Mouse (Mus musculus) regulatory T cell (primary cell): ENCODE measurements around the gene Fstl3.

Experiments used
- in situ Hi-C: fragments of 300-600 bp; cut with MboI, MseI; formaldehyde crosslinking; loops from one replicate; pipeline ENCODE4 v1.15.1; 2025; ENCODE audit warnings: high pct_unique_total_duplicates

Fstl3 gene

GRCm38 (mm10) chr10:79762875-79763274 is 14.2 kb upstream of the Fstl3 start:
- in situ Hi-C loops, result no loop called here

DNA sequence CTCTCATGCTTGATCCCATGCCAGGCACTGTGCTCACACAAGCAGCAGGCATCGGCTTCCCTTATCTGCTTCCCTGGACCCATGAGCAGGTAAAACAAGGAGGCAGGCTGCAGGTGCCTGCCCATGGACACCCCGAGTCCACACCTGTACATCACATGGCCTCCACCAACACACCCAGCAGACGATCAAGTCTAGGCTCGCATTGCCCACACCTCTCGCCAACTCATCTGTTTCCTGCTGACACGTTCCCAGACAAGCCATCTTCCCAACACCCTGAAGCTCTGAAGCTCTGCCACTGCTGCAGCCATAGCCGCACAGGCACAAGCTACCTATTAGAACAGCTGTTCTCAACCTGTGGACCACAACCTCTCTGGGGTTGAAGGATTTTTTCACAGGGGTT is 12.8 kb upstream of the Fstl3 start:
- in situ Hi-C loops, result no loop called here

DNA sequence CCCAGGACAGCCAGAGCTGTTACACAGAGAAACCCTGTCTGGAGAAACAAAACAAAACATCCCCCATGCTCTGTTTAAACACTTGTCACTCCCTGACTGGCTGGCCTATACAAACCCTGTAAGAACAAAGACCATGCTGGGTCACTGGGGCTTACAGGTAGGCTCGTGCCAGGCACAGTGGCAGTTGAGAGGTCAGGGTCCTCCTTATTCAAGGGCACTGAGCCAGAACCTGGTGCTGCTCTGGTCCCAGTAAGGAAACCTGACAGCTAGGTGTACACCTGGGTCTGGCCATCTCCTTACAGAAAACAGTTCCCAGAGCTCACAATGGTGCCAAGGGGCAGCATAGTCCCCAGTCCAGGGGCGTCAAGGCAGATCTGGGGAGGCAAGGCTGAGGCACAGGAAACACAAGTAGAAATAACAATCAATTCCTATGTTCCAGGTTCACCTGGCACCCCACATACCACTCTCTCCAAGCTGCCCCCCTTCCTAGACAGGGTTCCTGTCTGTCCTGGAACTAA is 11.8 kb upstream of the Fstl3 start:
- in situ Hi-C loops, result no loop called here

DNA sequence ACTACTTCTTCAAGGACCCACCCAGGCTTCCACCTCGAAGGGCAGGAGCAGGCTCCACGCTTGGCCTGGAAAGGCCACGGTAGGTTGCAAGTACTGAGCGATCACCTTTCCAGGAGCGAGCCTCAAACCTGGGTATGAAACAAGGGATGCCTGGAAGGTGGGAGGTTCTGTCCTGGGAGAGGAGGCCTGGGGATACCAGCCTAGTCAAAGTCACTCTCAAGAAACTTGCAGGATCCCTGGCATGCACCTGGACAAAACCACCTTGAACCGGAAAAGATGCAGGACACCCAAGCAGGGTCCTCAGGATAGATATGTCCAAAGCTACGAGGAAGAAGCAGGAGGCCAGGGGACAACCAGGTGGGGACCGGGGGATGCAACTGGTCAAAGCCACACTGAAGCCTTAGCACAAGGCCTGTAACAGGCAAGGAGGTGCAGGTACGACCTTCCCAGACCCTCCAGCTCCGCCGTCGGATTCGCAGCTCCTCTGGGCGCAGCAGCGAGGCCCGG is 11.0 kb upstream of the Fstl3 start:
- in situ Hi-C loops, result no loop called here

DNA sequence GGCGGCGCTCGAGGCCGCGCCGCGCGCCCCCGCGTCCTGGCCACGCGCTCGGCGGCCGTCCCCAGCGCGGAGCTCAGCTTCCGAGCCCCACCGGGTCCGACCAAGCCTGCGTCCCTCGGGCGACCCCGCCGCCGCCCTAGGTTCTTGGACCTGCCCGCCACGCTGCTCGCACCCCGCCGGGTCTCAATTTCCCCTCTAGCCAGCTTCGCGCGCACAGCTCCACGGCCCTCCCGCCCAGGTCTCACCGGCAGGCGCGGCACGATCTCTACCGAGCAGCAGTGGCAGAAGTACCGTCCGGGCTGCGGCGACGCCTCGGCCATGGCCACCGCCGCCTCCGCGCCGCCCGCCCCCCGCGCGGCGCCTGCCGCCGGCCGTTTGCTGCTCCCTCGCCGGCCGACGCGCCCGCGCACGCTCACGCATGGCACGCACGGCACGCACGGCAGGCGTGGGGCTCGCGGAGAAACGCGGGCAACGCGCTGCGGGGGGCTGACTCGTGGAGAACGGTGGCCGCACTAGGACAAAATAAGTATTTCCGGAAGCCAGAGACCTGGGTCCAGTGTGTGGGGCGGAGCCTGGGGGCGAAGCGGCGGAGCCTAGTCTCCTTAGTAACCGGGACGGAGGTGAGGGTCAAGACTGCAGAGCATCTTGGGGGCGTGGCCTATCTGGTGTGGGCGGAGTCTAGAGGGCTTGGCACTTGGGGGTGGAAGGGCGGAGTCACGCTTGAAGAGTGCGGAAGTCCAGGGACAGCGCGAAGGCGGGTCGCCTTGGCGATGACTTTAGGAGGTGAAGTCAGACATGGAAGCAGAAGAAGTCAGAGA is 10.4 kb upstream of the Fstl3 start, which contains the start of gene Rnf126:
Gene Rnf126 (minus strand): TSS at position 445 of the 818 bp plus-strand sequence.
- in situ Hi-C loops, result no loop called here

DNA sequence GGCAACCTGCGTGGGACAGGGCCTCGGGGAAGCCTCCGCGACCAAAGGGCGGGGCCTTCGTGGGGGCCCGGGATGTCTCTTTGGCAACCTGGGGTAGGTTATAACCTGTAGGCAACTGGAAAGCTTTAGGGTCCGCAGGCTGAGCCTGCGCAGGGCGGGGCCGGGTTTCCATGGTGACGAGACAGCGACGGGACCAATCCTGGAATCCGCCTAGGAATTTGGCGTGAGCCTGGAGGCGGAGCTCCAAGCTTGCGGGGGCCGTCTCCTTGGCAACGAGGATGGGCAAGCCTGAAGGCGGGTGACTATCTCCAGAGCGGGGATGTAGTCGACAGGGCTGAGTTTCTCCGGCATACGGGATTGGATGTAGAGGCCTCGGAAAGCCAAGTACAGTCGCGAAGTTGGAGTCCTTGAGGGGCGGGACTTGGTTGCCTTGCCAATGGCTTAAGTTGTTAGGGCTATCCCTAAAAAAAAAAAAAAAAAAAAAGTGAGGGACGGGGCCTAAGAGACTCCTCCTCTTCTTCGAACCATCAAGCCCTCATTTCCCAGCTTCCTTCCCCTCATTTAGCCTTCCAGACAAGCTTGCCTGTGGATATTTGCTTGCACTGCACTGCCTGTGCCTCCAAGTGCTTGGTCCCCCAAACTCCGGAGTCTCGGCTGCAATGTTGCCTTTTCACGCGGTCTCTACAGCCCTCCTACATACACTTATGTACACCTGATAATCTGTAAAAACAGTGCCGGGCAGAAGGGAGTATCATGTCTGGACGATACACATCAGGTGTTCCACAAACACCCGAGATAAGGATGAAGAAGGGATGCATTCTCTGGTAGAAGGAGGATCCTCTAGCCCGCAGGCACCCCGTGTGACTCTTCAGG is 9.5 kb upstream of the Fstl3 start:
- in situ Hi-C loops, result no loop called here

DNA sequence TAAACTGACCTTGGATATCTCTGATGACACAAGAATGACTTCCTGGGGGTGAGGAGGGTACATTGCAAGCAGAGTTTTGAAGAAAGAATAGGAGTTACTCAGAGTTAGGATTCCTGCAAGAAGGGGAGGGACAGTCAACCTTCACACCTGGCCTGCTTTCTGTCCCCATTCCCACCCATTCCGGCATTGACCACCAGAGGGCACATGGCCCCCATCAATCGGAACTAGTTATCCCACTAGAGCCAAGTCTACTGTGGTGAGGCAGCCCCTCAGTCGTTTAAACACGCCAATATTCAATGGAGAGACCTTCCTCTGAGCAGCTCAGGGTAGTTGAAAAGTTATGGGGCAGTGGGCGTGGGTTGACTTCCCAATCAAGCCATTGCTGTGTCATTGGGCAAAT is 8.7 kb upstream of the Fstl3 start:
- in situ Hi-C loops, result no loop called here

DNA sequence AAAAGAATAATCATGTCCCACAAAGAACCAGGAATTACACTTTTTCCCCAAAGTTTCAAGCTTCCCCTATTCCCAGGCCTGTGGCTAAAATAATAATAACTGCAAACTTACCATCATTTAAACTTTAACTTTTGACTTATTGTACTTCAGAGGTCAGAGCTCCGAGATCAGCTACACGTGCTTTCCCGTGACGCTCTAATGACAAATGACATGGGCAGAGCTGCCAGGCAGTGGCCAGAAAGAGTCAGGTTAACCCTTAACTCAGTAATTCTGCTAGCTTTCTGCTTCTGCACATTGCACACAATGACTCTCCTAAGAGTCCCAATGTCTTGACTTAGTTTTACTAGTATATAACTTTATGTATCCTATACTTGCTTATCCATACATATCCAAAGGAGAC is 7.7 kb upstream of the Fstl3 start:
- in situ Hi-C loops, result no loop called here

DNA sequence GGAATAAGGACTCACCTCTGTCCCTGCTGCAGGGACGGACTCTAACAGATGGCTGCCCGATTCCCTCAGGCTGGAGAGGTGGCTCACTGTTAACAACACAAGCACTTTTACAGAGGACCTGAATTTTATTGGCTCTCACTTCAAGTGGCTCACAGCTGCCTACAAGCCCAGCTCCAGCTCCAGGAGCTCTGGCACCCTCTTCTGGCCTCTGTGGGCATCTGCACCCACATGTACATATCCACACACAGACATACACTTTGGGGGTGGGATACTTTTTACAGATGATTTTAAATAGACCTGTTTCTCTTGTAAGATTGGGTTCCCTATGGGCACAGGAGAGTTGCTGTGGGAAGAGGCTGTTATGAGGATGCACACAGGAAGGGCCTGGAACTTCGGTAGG is 4.8 kb upstream of the Fstl3 start:
- in situ Hi-C loops, result no loop called here

DNA sequence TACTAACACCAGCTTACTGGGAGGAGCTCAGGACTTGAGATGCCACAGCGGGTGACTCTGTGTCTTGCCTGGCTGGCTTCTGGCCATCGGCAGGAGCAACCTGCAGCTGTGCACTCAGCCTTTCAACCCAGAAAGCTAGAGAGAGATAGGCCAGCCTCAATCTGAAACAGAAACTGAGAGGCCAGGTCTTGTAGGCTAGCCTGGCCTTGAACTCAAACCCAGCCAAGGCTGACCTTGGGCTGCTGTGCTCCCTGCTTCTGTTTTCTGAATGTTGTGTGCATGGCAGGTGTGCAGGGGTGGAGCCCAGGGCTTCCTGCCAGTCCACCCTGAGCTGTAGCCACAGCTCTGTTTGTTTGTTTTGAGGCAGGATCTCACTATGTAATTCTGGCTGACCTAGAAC is 3.9 kb upstream of the Fstl3 start:
- in situ Hi-C loops, result no loop called here

- in situ Hi-C loops, result no loop called here
Measured at GRCm38 (mm10) chr10:79774486-79775279, 2.4 kb upstream of the Fstl3 start.

GRCm38 (mm10) chr10:79778006-79778405 is 934 bp downstream of the Fstl3 start:
- in situ Hi-C loops, result no loop called here

- in situ Hi-C loops, result no loop called here
Measured at GRCm38 (mm10) chr10:79779193-79779592, 2.1 kb downstream of the Fstl3 start.

- in situ Hi-C loops, result loop anchor here (5.0 kb wide), 1 partner anchor 88 kb away; no protein-coding TSS in a partner anchor
Measured at GRCm38 (mm10) chr10:79779784-79780663, 3.0 kb downstream of the Fstl3 start.

DNA sequence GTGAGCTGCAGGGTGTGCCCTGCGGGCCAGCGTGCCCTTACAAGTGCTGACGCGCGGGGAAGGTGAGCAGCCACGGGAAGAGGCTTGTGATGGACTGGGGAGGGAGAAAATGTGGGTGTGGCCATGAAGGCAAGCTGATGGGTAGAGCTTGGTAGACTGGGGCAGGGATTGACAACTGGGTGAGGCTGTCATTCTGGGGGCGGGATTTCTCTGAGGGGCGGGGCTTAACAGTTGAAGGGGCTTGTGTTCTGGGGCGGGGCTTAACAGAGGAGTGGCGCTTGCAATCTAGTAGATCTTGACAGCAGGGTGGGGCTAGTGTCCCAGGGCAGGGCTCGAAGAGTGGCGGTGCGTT is 3.6 kb downstream of the Fstl3 start:
- in situ Hi-C loops, result loop anchor here (5.0 kb wide), 1 partner anchor 88 kb away; no protein-coding TSS in a partner anchor

- in situ Hi-C loops, result loop anchor here (5.0 kb wide), 1 partner anchor 89 kb away; no protein-coding TSS in a partner anchor
Measured at GRCm38 (mm10) chr10:79781139-79781538, 4.1 kb downstream of the Fstl3 start.

GRCm38 (mm10) chr10:79781956-79782355 is 4.9 kb downstream of the Fstl3 start:
- in situ Hi-C loops, result loop anchor here (5.0 kb wide), 1 partner anchor 90 kb away; no protein-coding TSS in a partner anchor

DNA sequence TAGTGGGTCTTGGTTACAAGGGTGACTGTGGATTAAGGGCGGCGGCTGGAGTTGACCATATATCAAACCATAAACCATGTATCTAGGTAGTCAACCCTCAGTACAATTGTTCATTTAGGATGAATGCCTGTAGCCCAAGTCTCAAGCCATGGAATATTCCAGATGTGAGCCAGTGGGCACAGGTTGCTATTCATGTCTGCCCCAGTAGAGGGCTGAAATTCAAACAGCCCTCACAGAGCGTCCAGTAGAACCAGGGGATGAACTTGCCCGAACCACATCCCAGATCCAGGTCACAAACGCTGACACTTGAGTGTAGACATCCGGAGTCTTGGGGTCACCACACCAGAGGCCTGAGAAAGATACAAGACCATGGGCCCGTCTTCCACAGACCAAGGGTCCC is 6.0 kb downstream of the Fstl3 start:
- in situ Hi-C loops, result loop anchor here (5.0 kb wide), 1 partner anchor 91 kb away; no protein-coding TSS in a partner anchor

- in situ Hi-C loops, result loop anchor here (5.0 kb wide), 1 partner anchor 92 kb away; no protein-coding TSS in a partner anchor
Measured at GRCm38 (mm10) chr10:79783920-79784800, 7.1 kb downstream of the Fstl3 start.
